Mouse (Mus musculus) right cerebral cortex, postnatal 36 days (tissue): ENCODE data around the gene Urb1.
A peak's percentile ranks its signal among the peaks of the same experiment; 100 is the strongest.

Experiments used
- DNase-seq, 2 experiments: peaks; one replicate each; pipeline ENCODE4 v3.0.0; 2022; ENCODE audit warnings: low spot score in 2 of 2, mixed read lengths in 1 of 2

Gene Urb1

DNA sequence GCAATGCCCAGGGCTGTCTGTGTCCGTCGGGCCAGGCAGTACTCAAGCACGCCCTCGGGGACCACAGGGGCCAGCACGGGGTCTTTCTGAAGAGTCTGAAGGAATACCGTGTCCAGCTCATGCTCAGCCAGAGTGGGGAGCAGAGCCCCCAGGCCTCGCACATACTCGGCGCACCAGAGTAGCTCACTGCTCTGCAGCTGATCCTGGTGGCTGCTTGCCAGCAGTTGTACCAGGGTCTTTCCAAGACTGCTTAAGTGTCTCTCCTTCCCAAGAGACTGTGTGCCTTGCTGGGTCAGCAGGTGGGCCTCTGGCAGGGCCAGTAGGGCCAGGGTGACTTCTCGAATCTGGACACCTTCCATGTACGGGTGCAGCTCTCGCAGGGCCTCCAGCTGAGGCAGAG is 36.0 kb downstream of the Urb1 start:
- no peak for DNase-seq

DNA sequence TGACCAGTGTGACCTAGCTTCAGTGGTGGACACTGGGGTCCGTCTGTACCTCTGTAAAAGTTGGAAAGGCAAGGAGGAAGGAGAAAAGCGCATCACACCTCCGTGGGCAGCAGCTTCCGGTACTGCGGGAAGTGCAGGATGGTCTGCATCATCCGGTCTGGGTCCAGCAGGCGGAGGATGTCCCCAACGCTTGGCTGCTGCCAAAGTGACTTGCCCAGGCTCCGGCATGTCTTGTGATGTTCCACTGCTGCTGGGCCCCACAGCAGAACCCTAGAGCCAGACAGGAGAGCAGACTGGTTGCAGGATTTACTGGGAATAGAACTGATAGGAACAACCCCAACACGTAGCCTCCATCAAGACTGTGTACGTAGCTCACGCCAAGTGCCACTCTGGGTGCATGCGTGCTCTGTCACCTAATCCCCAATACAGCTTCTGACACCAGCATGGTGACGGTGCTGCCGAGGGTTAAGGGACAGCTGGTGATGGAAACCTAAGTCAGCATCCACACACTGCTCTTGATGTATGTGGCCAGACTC is 43.2 kb downstream of the Urb1 start:
- no peak for DNase-seq

DNA sequence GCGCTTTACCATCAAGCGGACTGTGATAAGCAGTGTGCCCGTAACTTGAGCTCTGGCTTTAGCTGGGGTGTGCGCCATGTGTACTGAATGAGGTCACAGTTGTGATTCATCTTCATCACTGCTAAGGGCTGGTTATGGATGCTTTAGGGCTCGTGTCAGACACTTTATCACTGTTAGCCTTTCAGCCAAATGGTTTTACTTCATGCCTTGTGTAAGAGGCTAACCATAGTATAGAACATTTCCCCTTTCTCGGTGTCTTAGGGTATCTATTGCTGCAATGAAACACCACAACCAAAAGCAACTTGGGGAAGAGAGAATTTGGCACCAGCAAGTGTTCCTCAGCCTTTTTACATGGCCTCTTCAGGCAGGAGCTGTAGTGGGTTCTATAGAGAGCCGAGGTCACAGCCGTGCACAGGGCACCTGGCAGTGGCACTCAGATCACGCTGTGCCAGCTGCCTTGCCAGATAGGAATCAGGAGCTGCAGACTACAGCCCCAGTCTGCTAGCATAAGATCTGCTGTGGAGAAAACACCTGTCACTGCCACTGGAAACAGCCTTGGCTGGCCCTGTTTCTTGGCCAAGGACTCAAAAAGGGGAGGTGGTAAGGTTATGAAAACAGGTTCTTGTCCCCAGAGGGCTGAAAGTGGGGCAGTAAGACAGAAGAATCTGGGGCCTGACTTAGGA is 44.9 kb downstream of the Urb1 start:
- DNase-seq, result no peak

DNA sequence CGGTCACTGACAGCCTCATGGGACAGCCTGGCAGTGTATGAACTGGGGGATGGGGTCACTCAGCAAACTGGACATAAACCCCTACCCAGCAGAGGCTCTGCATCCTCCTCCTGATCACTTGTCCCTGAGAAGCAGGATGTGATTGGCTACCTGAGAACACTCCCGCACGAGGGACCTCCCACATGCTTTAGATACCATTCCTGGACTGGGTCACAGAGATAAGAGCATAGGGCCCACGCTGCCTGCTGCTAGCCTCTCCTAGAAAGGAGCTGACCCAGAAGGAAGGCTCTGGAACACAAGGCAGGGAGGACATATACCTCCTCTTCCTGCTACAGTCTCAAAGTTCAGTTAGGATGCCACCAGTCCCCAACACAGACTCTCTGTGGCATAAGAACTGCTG is 49.7 kb downstream of the Urb1 start:
- no peak for DNase-seq

DNA sequence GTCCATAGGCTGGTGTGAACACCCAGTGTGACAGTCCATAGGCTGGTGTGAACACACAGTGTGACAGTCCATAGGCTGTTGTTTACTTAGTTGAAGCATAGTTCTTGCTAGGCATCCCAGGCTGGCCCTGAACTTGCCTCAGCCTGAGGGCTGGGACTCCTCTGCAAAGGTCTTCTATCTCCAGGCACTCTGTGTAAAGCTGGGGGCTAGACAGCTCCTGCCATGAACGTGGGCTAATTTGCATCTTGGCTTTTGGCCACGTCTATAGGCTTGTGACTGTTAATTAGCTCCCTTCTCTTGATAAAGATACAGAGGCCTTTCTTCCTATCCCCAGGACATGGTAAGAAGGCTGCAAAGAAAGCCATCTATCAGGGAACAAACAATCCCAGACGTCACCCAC is 50.9 kb downstream of the Urb1 start:
- DNase-seq, result no peak

DNA sequence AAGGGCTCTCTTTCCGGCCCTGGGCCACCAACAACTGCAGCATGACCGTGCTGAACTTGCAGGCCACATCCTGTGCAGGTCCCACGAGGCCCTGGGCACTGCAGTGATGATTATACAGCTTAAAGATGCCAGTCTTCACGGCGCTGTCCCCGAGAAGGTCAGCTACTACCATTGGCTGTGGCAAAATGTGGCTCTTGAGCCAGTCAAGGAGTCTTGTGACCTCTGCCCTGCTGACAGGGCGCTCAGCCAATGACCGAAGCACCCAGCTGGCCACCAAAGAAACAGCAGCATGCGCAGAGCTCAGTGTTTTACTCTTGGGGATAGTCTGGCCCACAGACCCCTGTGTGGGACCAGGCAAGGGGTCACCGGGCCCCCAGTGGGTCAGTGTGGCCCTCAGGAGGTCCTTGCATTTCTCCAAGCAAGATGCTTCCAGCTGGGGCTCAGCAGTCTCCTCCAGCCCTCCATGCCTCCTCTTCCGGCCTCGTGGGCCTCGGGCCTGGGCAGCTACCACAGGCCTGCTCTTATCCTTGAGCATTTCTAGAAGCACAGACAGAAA is 56.7 kb downstream of the Urb1 start:
- no peak for DNase-seq

DNA sequence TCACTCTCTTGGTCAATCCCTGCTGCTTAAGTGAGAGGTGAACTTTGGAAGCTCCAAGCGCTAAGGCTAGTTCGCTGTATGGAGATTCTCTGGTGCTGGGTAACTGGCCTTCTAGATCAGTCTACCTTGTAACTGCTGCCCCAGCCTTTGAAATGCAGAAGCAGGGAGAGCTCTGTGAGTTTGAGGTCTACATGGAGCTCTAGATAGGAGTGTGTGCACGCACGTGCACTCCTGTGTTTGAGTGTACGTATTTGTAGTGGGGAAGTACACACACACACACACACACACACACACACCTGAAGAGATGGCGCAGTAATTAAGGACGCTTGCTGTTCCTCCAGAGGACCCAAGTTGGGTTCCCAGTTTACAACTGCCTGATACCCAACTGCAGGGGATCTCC is 62.0 kb downstream of the Urb1 start:
- no peak for DNase-seq

DNA sequence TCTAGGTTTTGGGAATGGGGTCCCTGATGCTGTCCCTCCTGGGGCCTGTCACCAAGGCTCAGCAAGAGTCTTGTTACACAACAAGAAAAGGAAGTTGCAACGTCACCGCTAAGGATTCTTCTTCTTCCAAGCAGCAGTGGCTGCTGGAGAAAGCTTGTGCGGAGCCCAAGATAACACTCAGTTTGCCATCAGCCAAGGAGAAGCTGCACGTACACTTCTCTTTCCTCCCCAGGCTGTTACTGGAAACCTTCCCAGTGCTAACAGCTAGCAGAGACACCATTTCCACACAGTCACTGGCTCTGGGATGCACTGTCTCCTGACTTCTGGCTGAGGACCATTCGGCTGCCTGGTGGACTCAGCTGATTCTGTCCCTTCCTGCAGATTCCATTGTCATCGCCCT is 63.1 kb downstream of the Urb1 start:
- DNase-seq, result peak; percentile 14 to 23

DNA sequence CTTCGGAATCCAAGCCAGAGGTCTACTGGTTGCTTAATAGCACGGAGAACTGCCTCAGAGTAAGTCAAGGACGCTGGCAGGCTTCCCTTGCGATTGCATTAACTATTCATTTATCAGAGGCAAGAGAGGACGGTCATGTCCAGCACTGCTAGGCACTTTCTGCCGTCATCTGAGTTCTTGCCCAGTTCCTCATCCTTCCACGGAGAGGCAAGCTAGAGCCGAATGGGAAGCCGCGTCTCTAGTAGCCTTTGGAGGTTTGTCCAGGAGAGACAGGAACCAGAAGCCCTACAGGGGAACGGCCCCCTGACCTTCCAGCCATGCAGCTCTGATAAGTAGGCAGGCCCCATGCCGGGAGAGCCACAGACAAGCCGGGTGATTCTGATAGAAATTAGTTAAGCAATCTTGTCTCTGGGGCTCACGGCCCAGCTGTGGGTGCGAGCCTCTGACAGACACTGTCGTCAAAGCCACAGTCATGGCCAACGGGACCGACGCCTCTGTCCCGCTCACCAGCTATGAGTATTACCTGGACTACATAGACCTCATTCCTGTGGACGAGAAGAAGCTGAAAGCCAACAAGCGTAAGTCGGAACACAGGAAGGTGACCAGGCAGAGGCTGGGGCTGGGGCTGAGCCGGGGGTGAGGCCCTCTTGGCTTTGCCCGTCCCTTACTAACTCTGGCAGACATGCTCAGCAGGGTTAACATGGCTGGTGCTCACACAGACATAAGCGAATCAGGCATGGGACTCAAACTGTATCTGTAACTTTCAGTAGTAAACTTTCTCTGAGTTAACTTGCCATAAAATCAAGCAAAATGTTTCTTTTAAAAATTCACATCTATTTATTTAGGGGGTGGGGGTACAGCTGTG is 71.9 kb downstream of the Urb1 start, which contains the start of gene Mrap:
TSS of gene Mrap (plus strand) at position 116 of the 865 bp plus-strand sequence.
- no peak for DNase-seq

DNA sequence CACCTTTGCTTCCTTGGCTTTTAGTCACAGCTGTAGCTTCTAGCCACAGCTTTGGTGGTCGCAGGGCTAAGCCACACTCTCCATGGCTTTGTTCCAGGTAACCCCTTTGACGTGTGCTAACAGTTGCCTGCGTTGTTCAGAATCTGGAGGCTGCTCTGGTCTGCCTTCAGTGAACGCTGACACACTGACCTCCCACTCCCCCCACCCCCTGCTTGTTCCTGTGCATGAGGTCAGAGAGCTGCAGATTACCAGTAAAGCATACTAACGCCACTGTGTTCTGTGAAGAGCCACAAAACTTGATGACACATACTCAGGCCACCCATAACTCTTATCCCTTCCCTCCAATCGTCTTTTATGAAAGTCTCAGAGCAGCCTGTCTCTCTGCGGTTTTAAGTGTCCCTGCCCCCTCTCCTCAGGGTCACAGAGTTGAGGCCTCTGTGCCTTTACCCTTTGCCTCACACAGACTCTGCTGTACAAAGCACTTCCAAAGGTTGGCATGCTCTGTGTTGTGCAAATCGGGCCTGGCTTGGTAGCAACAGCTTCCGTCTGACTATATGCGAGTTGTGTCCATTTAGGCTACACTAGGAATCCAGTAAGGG is 73.4 kb downstream of the Urb1 start:
- no peak for DNase-seq

DNA sequence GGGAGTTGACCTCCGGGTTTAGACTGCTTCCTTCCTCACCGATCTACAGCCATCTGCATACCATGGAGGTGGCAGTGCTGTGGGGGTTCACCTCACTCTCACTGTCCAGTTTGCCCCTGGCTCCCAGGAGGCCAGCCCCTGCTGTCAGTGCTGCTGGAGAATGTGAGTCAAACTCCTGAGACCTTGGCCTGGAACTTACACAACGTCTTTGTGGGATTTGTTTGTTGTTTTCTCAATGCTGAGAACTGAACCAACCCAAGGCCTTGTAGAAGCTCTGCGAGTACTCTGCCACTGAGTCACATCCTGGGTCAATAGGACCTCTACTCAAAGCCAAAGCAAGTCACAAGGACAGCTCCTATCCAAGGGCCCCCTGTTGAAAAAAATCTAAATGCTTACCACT is 74.6 kb downstream of the Urb1 start:
- DNase-seq, result no peak

DNA sequence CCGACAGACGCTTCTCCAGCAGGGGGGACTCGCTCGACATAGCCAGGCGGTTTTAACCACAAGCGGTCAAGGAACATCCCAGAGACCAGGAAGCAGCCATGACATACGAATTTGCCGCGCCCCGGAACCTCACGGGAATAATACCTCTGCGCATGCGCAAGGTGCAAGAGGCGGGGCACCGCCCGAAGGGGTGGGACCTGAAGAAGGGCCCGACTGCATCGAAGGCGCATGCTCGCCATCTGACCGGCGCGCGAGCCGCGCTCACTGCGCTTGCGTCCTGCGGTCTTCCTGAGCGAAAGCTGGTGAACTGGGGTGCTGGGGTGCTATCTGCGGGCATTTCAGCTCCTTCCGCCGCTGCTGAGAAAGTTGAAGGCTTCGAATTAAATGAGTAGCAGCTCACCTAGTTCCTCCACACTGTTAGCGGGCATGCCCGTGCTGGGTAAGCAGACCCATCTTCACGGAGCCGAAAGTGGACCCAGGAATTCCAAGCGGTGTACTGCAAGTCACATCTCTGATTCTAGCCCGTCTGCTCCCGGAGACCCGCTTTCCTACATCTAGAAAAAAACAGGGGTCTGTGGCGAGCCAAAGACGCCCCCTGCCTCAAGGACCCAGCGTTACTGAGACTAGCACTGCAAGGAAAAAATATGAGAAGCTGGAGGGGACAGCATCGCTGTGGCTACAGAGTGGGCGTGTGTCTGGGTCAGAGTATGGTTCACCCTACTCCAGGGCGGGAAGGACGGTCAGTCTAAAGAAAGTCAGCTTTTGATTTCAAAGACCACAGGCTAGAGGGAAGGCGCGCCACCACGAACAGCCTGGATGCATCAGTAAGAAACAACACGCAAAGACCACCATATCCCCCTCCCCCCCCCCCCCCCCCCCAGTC is 82.7 kb downstream of the Urb1 start, which contains the start of gene Mis18a:
TSS of gene Mis18a (minus strand) at position 172 of the 883 bp plus-strand sequence.
- peak; percentile 93 to 94 for DNase-seq

DNA sequence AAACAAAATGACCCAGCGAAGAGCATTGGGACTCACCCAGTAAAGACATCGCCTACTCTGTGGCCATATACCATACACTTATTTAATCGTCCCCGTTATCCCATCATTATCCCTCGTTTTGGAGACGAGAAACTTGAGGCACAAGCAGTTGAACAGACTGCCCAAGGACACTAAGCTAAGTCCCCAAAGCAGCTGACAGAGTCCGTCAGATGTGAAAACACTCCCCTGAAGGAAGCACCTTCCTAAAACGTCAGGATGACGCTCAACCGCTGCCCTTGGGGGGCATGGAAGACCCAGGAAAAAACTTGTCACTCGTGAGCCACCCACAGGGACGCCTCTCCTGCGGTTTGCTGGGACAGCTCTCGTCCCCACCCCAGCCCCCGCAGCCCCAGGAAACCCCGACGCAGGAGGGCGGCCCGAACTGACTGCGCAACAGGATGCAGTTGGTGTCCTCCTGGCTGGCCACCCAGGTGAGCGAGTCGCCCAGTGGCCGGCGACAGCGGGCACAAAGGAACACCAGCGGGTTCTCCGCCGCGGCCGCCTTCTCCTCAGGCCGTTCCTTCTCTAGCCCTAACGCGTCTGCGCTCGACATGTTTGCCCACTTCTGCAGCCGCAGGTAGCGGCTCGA is 83.5 kb downstream of the Urb1 start:
- DNase-seq, result no peak

DNA sequence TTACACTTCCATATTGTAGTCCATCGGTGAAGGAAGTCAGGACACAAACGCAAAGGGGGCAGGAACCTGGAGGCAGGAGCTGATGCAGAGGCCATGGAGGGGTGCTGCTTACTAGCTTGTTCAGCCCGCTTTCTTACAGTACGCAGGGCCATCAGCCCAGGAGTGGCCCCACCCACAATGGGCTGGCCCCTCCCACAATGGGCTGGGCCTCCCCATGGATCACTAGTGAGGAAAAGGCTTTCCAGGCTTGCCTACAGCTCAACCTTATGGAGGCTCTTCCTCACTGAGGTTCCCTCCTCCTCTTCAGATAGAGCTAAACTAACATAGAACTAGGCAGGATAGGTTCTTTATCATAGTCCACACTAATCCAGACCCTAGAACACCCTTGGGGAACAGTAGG is 86.2 kb downstream of the Urb1 start:
- DNase-seq, result no peak

DNA sequence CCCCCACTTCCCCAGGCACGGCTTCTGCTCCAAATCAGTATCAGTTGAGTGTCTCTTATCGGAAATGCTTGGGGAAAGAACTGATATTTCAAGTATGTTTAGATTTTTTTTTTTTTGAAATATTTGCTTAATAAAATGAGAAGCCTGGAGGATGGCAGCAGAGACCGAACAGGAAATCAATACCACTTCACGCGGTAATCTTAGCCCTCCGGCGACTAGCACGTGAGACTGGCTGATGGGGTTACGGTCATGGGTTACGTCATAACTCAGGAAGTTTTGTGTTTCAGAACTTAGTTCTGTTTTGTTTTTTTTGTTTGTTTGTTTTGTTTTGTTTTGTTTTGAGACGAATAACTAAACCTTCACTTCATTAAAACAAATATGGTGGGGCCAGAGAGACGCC is 99.9 kb downstream of the Urb1 start:
- DNase-seq, result no peak

DNA sequence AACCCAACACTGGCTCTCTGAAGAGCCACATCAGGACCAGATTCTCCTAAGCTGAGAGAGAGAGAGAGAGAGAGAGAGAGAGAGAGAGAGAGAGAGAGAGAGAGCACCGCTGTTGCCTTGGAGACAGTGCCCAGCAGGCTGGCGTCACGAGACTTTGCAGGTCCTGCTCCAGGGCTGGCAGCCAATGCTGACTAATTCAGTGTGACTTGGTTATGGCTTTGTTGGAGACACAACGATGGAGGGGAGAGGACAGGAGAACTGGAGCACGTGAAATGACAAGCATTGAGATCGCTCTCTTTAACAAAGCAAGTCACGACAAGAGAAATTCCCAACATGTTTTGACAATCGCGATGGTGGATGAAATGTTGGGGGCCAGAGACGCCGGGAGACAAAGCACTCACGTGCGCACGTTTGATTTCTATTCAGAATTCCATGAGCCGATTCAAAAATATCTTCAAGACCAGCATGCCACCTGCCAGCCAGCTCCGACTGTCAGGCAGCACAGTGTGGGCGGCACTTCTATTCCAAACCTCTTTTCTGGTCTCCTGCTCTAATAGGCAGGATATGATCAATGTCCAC is 100.4 kb downstream of the Urb1 start:
- peak; percentile 80 to 83 for DNase-seq

DNA sequence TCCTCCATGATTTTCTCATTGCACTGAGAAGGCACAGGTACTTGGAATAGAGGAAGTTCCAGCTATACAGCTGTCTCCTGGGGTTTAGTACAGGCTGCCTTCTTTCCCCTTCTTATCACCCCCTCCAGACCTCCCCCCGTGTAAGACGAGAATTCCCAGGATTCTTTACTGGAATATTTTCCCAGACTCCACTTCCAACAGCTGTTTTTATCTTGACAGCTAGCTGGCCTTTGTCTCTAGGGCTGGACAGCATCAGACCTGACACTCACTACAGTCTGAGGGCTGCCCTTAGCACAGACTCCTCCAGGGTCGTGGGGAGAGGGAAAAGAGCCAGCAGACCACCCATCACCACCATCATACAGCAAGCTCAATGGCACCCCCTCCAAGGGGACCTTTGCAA is 103.9 kb downstream of the Urb1 start:
- no peak for DNase-seq

DNA sequence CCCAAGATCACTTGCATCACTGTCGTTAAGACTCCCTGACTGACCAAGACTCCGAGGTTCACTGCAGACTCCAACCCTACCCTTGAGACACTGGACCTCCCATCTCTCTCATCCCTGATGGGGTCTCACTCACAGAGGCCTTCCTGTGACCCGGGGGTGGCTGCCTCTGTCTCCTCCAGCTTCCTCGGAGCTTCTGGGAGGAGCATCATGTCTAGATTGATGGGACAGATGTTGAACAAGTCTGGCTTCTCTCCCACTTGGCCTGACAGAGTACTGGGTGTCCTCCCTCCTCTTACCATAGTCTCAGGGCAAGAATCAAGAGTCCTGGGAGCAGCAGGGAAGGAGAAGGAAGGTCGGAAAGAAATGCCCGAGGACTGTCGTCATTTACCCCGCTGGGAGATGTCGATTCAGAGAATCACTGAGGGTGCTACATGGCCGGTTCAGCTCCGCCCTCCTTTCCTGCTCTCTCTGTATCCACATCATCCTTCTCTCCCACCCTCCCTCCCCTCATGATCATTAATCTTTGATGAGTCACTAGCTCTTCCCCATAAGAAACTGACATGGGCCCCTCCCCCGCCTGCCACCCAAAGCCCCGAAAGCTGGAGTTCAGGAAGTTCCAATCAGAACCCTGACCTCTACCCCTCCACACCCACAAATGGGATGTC is 105.9 kb downstream of the Urb1 start:
- DNase-seq, result no peak

DNA sequence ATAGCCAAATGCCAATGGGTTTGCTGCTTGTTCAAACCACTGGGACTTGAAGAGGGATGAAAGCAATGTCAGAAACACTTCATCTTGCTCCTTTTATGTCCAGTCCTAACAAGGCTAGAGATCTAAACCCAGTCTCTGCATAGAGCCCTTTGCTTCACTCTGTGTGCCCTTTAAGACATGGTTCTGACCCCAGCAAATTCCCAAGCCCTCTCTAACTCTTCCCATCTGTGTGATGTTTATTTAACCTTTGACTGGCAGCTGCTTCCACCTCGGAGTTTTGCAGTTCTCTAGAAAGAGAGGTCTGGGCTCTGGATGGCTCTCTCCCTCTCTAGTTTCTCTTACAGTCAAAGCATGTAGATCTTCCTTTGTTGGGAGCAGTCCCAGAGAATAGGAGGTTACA is 106.6 kb downstream of the Urb1 start:
- DNase-seq, result no peak

DNA sequence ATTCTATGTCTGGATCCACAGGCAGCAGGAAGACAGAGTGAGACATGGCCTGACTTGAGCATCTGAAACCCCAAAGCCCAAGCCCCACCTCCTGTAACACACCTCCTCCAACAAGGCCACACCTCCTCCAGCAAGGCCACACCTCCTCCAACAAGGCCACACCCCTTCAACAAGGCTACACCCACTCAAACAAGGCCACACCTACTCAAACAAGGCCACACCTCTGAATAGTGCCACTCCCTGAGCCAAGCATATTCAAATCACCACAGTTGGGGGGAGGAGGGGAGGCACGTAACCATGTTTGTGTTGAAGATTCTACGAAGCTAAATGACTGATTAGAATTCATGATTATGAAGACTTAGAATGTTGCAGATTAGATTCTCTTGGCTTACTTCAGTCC is 108.7 kb downstream of the Urb1 start:
- no peak for DNase-seq
